Mouse (Mus musculus) C2C12 (cell line): Measurements from ENCODE around the gene Togaram2.
"Not testable (repeated sequence)": the region's sequence is repeated elsewhere in the genome, so short reads cannot be mapped to it uniquely, and the experiment has no call there.

Experiments used
- CEBPB ChIP-seq: IDR thresholded peaks from one replicate; pipeline ENCODE4 v1.6.1; 2011; ENCODE audit warnings: low read depth, mild to moderate bottlenecking, control low read depth, moderate library complexity
- CTCF ChIP-seq: IDR thresholded peaks from one replicate; pipeline ENCODE4 v1.5.1; 2011; ENCODE audit not compliant: control insufficient read depth, insufficient read depth, insufficient read length
- MYOD1 ChIP-seq: IDR thresholded peaks from one replicate; pipeline ENCODE4 v1.6.1; 2011; ENCODE audit warnings: low read depth; ENCODE audit not compliant: control insufficient read depth, insufficient read length

DNA sequence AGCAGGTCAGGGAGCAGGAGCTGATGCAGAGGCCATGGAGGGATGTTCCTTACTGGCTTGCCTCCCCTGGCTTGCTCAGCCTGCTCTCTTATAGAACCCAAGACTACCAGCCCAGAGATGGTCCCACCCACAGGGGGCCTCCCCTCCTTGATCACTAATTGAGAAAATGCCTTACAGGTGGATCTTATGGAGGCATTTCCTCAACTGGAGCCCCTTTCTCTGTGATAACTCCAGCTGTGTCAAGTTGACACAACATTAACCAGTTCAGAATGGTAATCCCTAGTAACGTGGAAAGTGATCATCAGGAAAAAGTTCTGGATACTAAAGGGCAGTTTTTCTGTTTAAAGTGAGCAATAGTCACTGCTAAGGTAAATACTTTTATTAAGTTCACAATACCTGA is 95.1 kb downstream of the Togaram2 start, which contains the start of gene Clip4:
- TF ChIP-seq MYOD1, CTCF, CEBPB: not testable (repeated sequence)
